Mouse (Mus musculus) forebrain, embryonic 16.5 days (tissue): ENCODE measurements around the gene Irgq. TPM values are rescaled to one million over a fixed set of nuclear protein-coding genes. Genes with fewer than 3 reads are reported as not detected.

ENCODE experiments used
- ATAC-seq: fragments of 200-750 bp; cut with Nextera tagmentation; 2 replicates; pipeline ENCODE4 v1.8.0; 2017; ENCODE audit warnings: mild to moderate bottlenecking, moderate library complexity
- H3K27ac ChIP-seq: fragments of 300-500 bp; sonication (generic); 2 replicates; pipeline ENCODE4 v1.5.1; 2014; ENCODE audit warnings: low read length, control low read depth
- H3K27me3 ChIP-seq: fragments of 300-500 bp; sonication (generic); replicated peaks from 2 replicates; pipeline ENCODE4 v1.6.1; 2014; ENCODE audit warnings: low read length; ENCODE audit not compliant: control insufficient read depth, insufficient read depth
- H3K36me3 ChIP-seq: fragments of 300-500 bp; sonication (generic); 2 replicates; pipeline ENCODE4 v1.6.1; 2014; ENCODE audit not compliant: control insufficient read depth, insufficient read depth
- H3K4me1 ChIP-seq: fragments of 300-500 bp; sonication (generic); replicated peaks from 2 replicates; pipeline ENCODE4 v1.6.1; 2014; ENCODE audit warnings: low read length; ENCODE audit not compliant: control insufficient read depth, insufficient read depth
- H3K4me2 ChIP-seq: fragments of 300-500 bp; sonication (generic); 2 replicates; pipeline ENCODE4 v1.6.1; 2014; ENCODE audit warnings: mild to moderate bottlenecking, low read length, control low read depth
- H3K4me3 ChIP-seq: fragments of 300-500 bp; sonication (generic); replicated peaks from 2 replicates; pipeline ENCODE4 v1.5.1; 2014; ENCODE audit warnings: mild to moderate bottlenecking, low read length, control low read depth
- H3K9ac ChIP-seq: fragments of 300-500 bp; sonication (generic); replicated peaks from 2 replicates; pipeline ENCODE4 v1.6.1; 2014; ENCODE audit warnings: low read depth, low read length, control low read depth
- H3K9me3 ChIP-seq: fragments of 300-500 bp; sonication (generic); 2 replicates; pipeline ENCODE4 v1.6.1; 2016; ENCODE audit warnings: low read length; ENCODE audit not compliant: control insufficient read depth
- WGBS: fragments of 180-500 bp; shearing (Covaris S2); extraction: QIAGEN DNeasy Blood & Tissue Kit; methylation state at CpG from one replicate; pipeline ENCODE4 v1.1.7; 2014; 5-methylcytosine and 5-hydroxymethylcytosine counted together
- polyA plus RNA-seq: library from polyadenylated mRNA; unstranded; fragments of >200 nt; fragmentation: Nextera tagmentation; extraction: Ambion mirVana; gene quantifications from 2 replicates; pipeline ENCODE4 v1.2.1, GENCODE M21; 2015

The Irgq gene
- polyA plus RNA-seq, 1 experiment from 2014 or later: 26.4 TPM

DNA sequence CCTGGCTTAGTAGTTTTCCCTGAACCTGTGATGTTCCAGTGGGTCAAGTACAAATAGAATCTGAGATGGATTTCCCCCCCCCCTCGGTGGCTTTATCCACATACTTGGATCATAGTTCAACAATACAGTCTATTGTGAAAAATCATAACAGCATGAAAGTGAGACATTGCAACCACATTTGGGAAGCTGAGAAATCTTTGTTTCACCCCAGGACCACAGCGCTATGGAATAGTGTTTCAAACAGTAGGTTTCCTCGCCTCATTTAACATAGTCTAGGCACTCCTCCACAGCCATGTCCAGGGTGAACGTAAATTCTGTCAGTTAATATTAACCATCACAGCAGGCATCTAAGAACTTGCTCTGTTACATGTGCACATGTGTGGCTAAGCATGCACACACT lies 6.6 kb downstream of the Irgq start:
- H3K36me3 ChIP-seq: peaks cover 4% of the 10 kb centered on the region; the same call in 1 of the 2 replicates
- H3K9ac ChIP-seq: no peak overlapping the region
- no peak overlapping the region for H3K27ac ChIP-seq
- H3K27me3 ChIP-seq: no peaks in the 10 kb centered on the region
- no peak for ATAC-seq
- H3K9me3 ChIP-seq: no peaks in the 10 kb centered on the region
- no peak overlapping the region for H3K4me3 ChIP-seq
- H3K4me2 ChIP-seq: no peak overlapping the region
- H3K4me1 ChIP-seq: peaks cover 26% of the 10 kb centered on the region
- WGBS: 85% methylated on average over 4 of the region's 4 CpGs

DNA sequence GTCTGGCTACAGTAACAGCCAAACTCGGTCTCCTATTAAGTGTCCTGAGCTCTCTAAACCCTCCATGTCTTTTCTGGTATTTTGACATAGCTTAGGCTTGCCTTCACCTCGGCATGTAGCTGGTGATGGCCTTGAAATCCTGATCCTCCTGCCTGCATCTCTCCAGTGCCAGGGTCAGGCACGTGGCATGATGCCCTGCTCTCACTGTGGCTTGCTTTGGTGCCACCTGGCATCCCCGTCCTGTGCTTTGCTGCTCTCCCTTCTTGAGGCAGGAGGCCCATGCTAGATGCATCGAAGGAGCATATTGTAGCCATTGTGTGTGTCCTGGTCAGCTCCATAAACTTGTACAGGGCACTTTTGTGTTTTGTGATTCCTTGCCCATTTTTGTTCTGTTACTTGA lies 7.1 kb downstream of the Irgq start:
- 80% methylated on average over 5 of the region's 5 CpGs for WGBS
- Histone ChIP-seq H3K27ac (no peak overlapping the region), H3K36me3 (peaks cover 4% of the 10 kb centered on the region; the same call in 1 of the 2 replicates), H3K27me3 (no peaks in the 10 kb centered on the region), H3K4me2 (no peak overlapping the region), H3K9me3 (no peaks in the 10 kb centered on the region), H3K4me3 (no peak overlapping the region), H3K4me1 (peaks cover 21% of the 10 kb centered on the region), H3K9ac (no peak overlapping the region)
- no peak for ATAC-seq

- Histone ChIP-seq H3K27me3 (no peaks in the 10 kb centered on the region), H3K4me3 (no peak overlapping the region), H3K36me3 (peaks cover 4% of the 10 kb centered on the region; the same call in 1 of the 2 replicates), H3K9me3 (no peaks in the 10 kb centered on the region), H3K4me2 (no peak overlapping the region), H3K27ac (no peak overlapping the region), H3K9ac (no peak overlapping the region), H3K4me1 (peaks cover 17% of the 10 kb centered on the region)
- ATAC-seq: no peak
- WGBS: 37% methylated on average over 5 of the region's 5 CpGs
Measured at GRCm38 (mm10) chr7:24538154-24538553, 7.7 kb downstream of the Irgq start.

DNA sequence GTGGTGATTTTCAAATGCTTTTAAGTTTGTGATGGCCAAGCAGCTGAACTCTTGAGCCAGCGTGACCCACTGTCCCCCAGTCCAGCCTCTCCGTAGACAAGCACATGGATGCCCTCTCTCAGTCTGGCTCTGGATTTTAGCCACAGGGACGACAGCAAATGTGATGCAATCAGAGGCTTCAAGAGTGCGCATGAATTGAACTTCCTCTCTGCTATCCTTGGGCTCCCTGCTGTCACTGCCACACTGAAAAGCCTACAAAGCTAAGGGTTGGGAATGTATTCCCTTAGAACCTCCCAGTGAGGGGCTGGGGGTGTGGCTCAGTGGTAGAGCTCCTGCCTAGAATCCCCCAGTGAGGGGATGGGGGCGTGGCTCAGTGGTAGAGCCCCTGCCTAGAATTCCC lies 8.2 kb downstream of the Irgq start:
- 88% methylated on average over 5 of the region's 5 CpGs for WGBS
- H3K27ac ChIP-seq: no peak overlapping the region
- no peak overlapping the region for H3K4me2 ChIP-seq
- peaks cover 4% of the 10 kb centered on the region; the same call in 1 of the 2 replicates for H3K36me3 ChIP-seq
- no peaks in the 10 kb centered on the region for H3K27me3 ChIP-seq
- H3K4me1 ChIP-seq: peaks cover 12% of the 10 kb centered on the region
- no peak for ATAC-seq
- no peak overlapping the region for H3K4me3 ChIP-seq
- H3K9ac ChIP-seq: no peak overlapping the region
- no peaks in the 10 kb centered on the region for H3K9me3 ChIP-seq

DNA sequence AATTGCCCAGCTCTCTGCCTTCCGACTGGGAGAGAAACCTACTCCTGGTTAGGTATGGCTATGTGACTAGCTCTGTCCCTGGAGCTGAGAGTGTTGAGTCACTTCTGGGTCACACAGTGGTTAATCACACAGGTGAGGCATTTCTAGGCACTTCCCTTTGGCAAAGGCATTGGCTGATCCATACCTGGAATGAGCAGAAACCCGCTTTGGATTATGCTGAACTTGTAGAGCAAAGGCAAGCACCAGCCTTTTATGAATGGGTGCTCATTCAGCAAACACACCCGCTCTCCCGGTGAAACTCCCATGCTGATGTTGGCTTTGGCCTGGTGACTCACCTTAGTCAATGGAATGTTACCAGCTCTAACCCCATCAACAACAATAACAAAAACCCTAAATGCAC lies 9.2 kb downstream of the Irgq start:
- H3K4me1 ChIP-seq: peaks cover 5% of the 10 kb centered on the region
- no peaks in the 10 kb centered on the region for H3K27me3 ChIP-seq
- no peak overlapping the region for H3K9ac ChIP-seq
- H3K9me3 ChIP-seq: no peaks in the 10 kb centered on the region
- ATAC-seq: no peak
- no peak overlapping the region for H3K4me2 ChIP-seq
- H3K4me3 ChIP-seq: no peak overlapping the region
- peaks cover 4% of the 10 kb centered on the region; the same call in 1 of the 2 replicates for H3K36me3 ChIP-seq
- WGBS: 94% methylated on average over 4 of the region's 4 CpGs
- H3K27ac ChIP-seq: no peak overlapping the region

GRCm38 (mm10) chr7:24544506-24544905 lies 14.0 kb downstream of the Irgq start:
- ATAC-seq: no peak
- peaks cover 2% of the 10 kb centered on the region; the same call in 1 of the 2 replicates for H3K36me3 ChIP-seq
- WGBS: 84% methylated on average over 2 of the region's 2 CpGs
- no peak overlapping the region for H3K4me2 ChIP-seq
- H3K9me3 ChIP-seq: no peaks in the 10 kb centered on the region
- no peak overlapping the region for H3K9ac ChIP-seq
- peaks cover 13% of the 10 kb centered on the region for H3K4me1 ChIP-seq
- H3K4me3 ChIP-seq: no peak overlapping the region
- H3K27me3 ChIP-seq: no peaks in the 10 kb centered on the region
- no peak overlapping the region for H3K27ac ChIP-seq

DNA sequence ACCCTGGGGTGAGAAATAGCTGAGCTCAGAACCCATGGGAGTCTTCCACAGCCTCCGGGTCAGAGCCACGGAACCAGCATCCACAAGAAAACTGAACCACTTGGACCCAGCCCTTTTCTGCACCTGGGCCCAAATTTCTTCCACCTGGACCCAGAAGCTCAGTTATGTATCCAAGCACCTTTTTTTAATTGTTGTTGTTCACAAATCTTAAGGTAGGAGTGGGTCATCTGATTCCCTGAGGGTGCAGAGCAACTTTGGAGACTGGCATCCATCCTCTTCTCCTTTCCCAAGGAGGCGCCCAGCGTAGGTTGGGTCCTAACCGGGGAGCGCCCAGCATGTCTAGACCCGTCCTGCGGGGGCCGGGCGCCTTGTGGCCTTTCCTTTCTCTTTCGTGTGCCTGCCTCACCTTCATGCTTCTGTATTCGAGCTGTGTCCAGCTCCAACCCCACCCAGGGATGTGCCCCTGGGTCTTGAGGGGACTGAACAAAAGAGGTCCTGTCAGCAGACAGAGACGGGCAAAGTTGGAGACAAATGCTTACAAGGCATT lies 15.7 kb downstream of the Irgq start, which contains the start of the genes Pinlyp and Xrcc1:
Pinlyp (minus strand) TSS at position 51 of the 547 bp plus-strand sequence.
Xrcc1 (plus strand) TSS at position 222 of the 547 bp plus-strand sequence.
- peak; percentile 6; the same call in 1 of the 2 replicates for ATAC-seq
- Histone ChIP-seq H3K4me3 (peak within 1 kb of the TSS; percentile 83), H3K4me1 (peaks cover 13% of the 10 kb centered on the region), H3K9me3 (no peaks in the 10 kb centered on the region), H3K9ac (peak within 1 kb of the TSS; percentile 83), H3K4me2 (peak within 1 kb of the TSS; percentile 80), H3K27ac (peak within 1 kb of the TSS; percentile 56; the same call in 1 of the 2 replicates), H3K36me3 (peaks cover 2% of the 10 kb centered on the region; the same call in 1 of the 2 replicates), H3K27me3 (no peaks in the 10 kb centered on the region)
- WGBS: 30% methylated on average over 13 of the region's 13 CpGs

DNA sequence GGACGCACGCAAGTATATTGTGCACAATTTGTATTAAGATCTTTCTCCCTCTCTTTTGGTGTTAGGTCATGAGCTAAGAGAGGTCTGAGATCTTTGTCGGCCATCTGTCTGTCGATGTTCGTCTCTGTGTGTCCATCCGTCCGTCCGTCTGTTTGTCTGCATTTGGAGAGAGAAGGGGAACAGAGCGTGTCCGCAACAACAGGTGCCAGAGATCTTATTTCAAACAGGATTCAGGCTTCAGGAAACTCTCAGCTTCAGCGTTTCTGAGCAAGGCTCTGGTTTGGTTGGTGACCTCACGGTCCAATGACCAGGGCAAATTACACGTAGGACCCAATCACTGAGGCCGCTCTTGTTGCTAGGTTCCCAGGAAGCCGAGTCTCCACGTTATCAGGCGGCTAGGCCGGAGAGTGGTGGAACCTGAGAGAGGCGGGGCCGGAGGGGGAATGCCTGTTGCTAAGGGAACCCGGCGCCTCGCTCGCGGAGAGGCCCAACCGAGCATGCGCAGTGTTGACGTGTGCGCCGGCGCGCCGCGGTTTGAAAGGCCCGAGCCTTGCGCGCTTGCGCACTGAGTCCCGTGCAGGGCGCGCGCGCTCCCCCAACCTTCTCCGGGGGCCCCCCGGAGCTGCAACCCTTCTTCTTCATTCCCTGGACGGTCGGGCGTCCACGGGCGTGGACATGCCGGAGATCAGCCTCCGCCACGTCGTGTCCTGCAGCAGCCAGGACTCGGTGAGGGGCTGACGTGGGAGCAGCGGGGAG lies 16.3 kb downstream of the Irgq start:
- no peaks in the 10 kb centered on the region for H3K9me3 ChIP-seq
- peak overlapping the region; percentile 83 for H3K4me3 ChIP-seq
- peaks cover 13% of the 10 kb centered on the region for H3K4me1 ChIP-seq
- peak overlapping the region; percentile 80 for H3K4me2 ChIP-seq
- peak overlapping the region; percentile 56; the same call in 1 of the 2 replicates for H3K27ac ChIP-seq
- WGBS: under 1% methylated on average over 57 of the region's 57 CpGs
- peaks cover 2% of the 10 kb centered on the region; the same call in 1 of the 2 replicates for H3K36me3 ChIP-seq
- H3K27me3 ChIP-seq: no peaks in the 10 kb centered on the region
- ATAC-seq: peak; percentile 98
- H3K9ac ChIP-seq: peak overlapping the region; percentile 83

DNA sequence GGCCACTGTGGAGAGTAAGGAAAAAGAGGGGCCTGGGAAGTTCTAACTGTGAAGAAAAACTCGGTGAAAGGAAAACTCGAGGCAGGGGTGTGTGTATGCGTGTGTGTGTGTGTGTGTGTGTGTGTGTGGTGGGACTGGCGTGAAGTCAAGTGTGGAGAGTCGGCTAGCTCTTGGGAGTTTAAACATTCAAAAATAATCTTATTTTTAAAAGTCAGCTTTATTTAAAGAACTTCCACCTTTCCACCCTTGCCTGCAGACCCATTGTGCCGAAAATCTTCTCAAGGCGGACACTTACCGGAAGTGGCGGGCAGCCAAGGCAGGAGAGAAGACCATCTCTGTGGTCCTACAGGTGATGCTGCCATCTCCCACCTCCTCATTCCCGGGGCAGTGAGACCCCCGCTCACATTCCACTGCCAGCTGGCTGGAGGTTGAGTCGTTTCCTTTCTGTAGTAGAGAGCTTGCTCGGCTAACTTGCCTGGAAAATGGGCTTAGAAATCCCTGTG lies 17.1 kb downstream of the Irgq start:
- H3K9ac ChIP-seq: peak overlapping the region; percentile 83
- peak overlapping the region; percentile 63 for H3K4me2 ChIP-seq
- WGBS: 24% methylated on average over 13 of the region's 13 CpGs
- H3K4me1 ChIP-seq: peaks cover 13% of the 10 kb centered on the region
- no peak overlapping the region for H3K27ac ChIP-seq
- H3K36me3 ChIP-seq: peaks cover 2% of the 10 kb centered on the region; the same call in 1 of the 2 replicates
- no peaks in the 10 kb centered on the region for H3K9me3 ChIP-seq
- no peaks in the 10 kb centered on the region for H3K27me3 ChIP-seq
- peak overlapping the region; percentile 83 for H3K4me3 ChIP-seq
- peak; percentile 13; the same call in 1 of the 2 replicates for ATAC-seq
